Mouse (Mus musculus) embryonic fibroblast, embryonic 13.5 days (primary cell): ENCODE data around the gene Smad1. TPM values are rescaled to one million over a fixed set of nuclear protein-coding genes. Genes with fewer than 3 reads are reported as not detected.
A peak's percentile ranks its signal among the peaks of the same experiment; 100 is the strongest.

Source experiments
- H3K27ac ChIP-seq: 2 replicates; pipeline ENCODE4 v1.5.1; 2012; ENCODE audit warnings: low read length, control low read depth, inconsistent platforms; ENCODE audit not compliant: insufficient read depth
- H3K4me1 ChIP-seq: 2 replicates; pipeline ENCODE4 v1.6.1; 2011; ENCODE audit warnings: low read length; ENCODE audit not compliant: control insufficient read depth, insufficient read depth
- H3K4me3 ChIP-seq: 2 replicates; pipeline ENCODE4 v1.5.1; 2011; ENCODE audit warnings: mild to moderate bottlenecking, control low read depth, low read length; ENCODE audit not compliant: insufficient read depth
- CTCF ChIP-seq: IDR thresholded peaks from 2 replicates; pipeline ENCODE4 v1.5.1; 2011; ENCODE audit warnings: mild to moderate bottlenecking, control low read depth, low read length, moderate library complexity, borderline replicate concordance; ENCODE audit not compliant: insufficient read depth
- POLR2A ChIP-seq: IDR thresholded peaks from 2 replicates; pipeline ENCODE4 v1.6.1; 2011; ENCODE audit warnings: low read depth, mild to moderate bottlenecking, control low read depth, low read length, moderate library complexity
- polyA plus RNA-seq: library from polyadenylated mRNA; stranded (reverse); fragments of >200 nt; gene quantifications from 2 replicates; pipeline ENCODE4 v1.2.4, GENCODE M21; 2011; ENCODE audit warnings: low read depth; ENCODE audit not compliant: missing spikeins, insufficient read length

Gene Smad1
- polyA plus RNA-seq, 1 experiment: 27.3 TPM

GRCm38 (mm10) chr8:79360774-79361527 lies 38.4 kb downstream of the Smad1 start:
- Histone ChIP-seq H3K4me3 (no peak overlapping the region), H3K4me1 (peaks cover 4% of the 10 kb centered on the region; the same call in 1 of the 2 replicates), H3K27ac (no peak overlapping the region)
- TF ChIP-seq CTCF (no peak), POLR2A (no peak)

- TF ChIP-seq CTCF (no peak), POLR2A (no peak)
- Histone ChIP-seq H3K4me3 (no peak overlapping the region), H3K27ac (no peak overlapping the region), H3K4me1 (no peaks in the 10 kb centered on the region)
Measured at GRCm38 (mm10) chr8:79360302-79360701, 39.0 kb downstream of the Smad1 start.

DNA sequence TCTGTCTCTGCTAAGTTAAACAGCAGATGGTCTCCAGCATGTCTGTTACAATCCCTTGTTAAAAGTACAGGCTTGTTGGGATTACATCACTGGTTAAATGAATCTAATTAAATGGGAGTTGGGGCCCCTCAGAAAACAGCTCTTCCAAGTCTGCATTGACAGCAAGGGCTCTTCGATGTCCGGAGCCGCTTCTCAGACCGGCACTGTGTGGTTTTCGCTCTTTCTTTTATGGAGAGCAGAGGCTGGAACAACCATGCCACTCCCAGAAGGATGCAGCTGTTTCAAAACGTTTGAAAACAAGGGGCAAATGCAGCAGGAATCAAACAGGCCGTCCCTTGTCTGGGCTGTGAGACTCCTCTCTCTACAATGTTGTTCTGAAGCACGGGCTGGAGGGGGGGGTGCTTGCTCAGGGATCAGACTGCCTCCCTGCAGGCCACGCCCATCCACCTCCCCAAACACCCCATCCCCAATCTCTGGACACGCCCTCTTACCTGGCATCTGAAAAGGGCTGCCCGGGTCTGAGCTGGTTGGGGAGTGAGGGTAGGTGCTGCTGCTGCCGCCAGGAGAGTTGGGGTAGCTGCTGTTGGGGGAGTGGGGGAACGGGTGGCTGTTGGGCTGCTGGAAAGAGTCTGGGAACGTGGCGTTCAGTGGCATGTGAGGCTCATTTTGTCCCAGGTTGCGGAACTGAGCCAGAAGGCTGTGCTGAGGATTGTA lies 43.4 kb downstream of the Smad1 start:
- Histone ChIP-seq H3K4me3 (no peak overlapping the region), H3K4me1 (peaks cover 5% of the 10 kb centered on the region; the same call in 1 of the 2 replicates), H3K27ac (no peak overlapping the region)
- no peak for TF ChIP-seq CTCF
- no peak for TF ChIP-seq POLR2A

DNA sequence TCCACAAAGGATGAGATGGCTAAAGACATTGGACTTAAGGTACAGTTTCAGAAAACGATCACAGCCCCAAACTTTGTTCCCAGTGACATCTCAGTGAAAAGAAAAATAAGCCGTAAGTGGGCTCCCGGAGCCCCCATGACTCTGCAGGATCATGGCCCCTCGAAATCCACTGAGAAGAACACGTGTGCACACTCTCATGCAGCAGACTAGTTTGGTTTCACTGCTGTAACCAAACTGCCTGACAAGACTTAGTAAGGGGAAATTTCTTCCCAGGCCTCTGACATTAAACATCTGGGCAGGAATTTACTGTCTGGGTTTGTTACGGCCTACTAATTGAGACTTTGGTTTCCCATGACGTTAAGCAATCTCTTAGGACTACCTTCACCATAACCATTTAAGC lies 45.3 kb downstream of the Smad1 start:
- Histone ChIP-seq H3K4me1 (peaks cover 10% of the 10 kb centered on the region), H3K27ac (no peak overlapping the region), H3K4me3 (no peak overlapping the region)
- TF ChIP-seq CTCF (no peak), POLR2A (no peak)

DNA sequence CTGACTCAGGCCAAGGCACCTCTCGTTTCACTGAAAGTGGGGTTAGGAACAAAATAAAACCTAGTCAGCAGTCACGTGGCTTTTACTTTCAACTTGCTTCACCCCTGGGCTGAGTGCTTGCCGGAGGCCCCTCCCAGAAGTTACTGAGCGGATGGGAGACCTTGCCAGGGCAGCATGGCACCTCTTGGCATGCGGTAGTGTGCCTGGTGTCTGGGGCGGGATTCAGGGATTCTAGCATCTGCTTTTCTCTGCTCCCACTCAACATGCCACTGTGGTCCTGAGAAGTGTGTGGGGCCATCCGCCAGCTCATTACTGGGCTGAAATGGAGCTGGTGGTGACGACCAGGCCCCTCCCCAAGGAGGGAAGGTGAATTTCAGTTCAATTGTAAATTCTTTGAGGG lies 47.4 kb downstream of the Smad1 start:
- TF ChIP-seq POLR2A (no peak), CTCF (no peak)
- peaks cover 10% of the 10 kb centered on the region for H3K4me1 ChIP-seq
- H3K27ac ChIP-seq: peak overlapping the region; percentile 43; the same call in 1 of the 2 replicates
- no peak overlapping the region for H3K4me3 ChIP-seq

GRCm38 (mm10) chr8:79350805-79351204 lies 48.5 kb downstream of the Smad1 start:
- no peak for TF ChIP-seq POLR2A
- TF ChIP-seq CTCF: no peak
- H3K27ac ChIP-seq: peak overlapping the region; percentile 60; the same call in 1 of the 2 replicates
- H3K4me3 ChIP-seq: no peak overlapping the region
- peaks cover 10% of the 10 kb centered on the region for H3K4me1 ChIP-seq

DNA sequence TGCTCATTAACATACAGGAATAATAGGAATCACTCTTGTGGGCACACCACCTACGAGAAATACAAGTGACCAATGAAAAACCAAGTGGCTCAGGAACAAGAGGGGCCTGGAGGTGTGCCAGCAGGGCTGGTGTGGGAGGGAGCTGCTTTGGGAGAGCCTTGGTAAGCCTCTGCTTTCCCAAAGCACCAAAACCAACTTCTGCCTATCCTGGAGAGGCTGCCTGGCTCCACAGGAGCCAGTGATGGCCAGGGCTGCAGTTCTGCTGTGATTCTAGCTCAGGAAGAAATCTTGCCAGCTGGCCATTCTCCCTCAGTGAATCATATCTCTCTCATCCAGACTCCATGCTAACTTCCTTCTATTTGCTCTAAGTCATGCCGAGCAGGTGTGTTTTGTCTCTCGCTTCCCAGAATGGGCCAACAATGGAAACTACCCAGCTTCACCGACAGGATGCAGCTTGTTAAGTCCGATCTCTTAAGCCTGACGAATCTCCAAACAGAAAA lies 49.2 kb downstream of the Smad1 start:
- TF ChIP-seq CTCF (no peak), POLR2A (no peak)
- H3K27ac ChIP-seq: peak overlapping the region; percentile 60; the same call in 1 of the 2 replicates
- H3K4me3 ChIP-seq: no peak overlapping the region
- peaks cover 10% of the 10 kb centered on the region for H3K4me1 ChIP-seq

DNA sequence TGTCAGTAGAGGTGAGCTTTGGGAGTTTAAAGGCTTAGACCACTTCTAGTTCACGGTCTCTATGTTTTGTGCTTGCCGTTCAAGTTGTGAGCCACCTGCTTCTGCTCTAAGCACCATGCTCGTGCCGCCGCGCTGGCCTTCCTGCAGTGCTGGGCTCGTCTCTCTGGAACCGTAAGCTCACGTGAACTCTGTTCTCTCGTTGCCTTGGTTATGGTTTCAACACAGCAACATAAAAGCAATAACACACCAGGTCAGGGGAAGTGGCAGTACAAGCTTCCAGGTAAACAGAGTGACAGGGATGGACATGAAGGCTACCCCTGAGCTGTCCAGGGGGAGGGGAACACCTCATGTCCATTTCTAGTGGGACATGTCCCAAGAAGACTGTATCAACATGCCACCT lies 52.9 kb downstream of the Smad1 start:
- Histone ChIP-seq H3K4me1 (peaks cover 6% of the 10 kb centered on the region), H3K4me3 (no peak overlapping the region), H3K27ac (no peak overlapping the region)
- TF ChIP-seq CTCF (no peak), POLR2A (no peak)

GRCm38 (mm10) chr8:79345856-79346255 lies 53.5 kb downstream of the Smad1 start:
- no peak overlapping the region for H3K4me3 ChIP-seq
- no peak for TF ChIP-seq POLR2A
- no peak for TF ChIP-seq CTCF
- no peak overlapping the region for H3K27ac ChIP-seq
- peaks cover 6% of the 10 kb centered on the region for H3K4me1 ChIP-seq

GRCm38 (mm10) chr8:79341236-79341635 lies 58.1 kb downstream of the Smad1 start:
- Histone ChIP-seq H3K4me3 (no peak overlapping the region), H3K27ac (no peak overlapping the region), H3K4me1 (no peaks in the 10 kb centered on the region)
- TF ChIP-seq POLR2A (no peak), CTCF (no peak)
